Mouse (Mus musculus): ENCODE data around the gene Znrd1. TPM values are rescaled to one million over a fixed set of nuclear protein-coding genes. Genes with fewer than 3 reads are reported as not detected.

Gene Znrd1
- polyA plus RNA-seq (2012; rRNA removed): 10.5 and 15.2 TPM in 2 replicates

GRCm38 (mm10) chr17:36957999-36958743 is at the start of gene Znrd1, which contains the start of gene Znrd1as:
Gene Znrd1 (minus strand): TSS chr17:36958559.
Gene Znrd1as (plus strand): TSS chr17:36958592.

GRCm38 (mm10) chr17:37000863-37001262 is 42.5 kb upstream of the Znrd1 start, which contains the start of gene Zfp57:
Gene Zfp57 (plus strand): TSS chr17:37001163.

GRCm38 (mm10) chr17:36989437-36989836 is 31.1 kb upstream of the Znrd1 start, which contains the start of gene H2-M5:
Gene H2-M5 (minus strand): TSS chr17:36989537.

GRCm38 (mm10) chr17:36981221-36981813 is 23.0 kb upstream of the Znrd1 start, which contains the start of gene 2410137M14Rik:
Gene 2410137M14Rik (minus strand): TSS chr17:36981237.

GRCm38 (mm10) chr17:36950981-36951947 is 7.1 kb downstream of the Znrd1 start, which contains the start of gene Ppp1r11:
Gene Ppp1r11 (minus strand): TSS chr17:36951741.

GRCm38 (mm10) chr17:36942791-36943471 is 15.4 kb downstream of the Znrd1 start, which contains the start of gene Rnf39:
Gene Rnf39 (plus strand): TSS chr17:36942918.

Other genes starting within 250 kb of the Znrd1 start
- gene H2-M10.5, start 185.6 kb downstream of the Znrd1 start, polyA plus RNA-seq (2012; rRNA removed): not detected in 2 replicates
- gene H2-M10.6, start 146.4 kb downstream of the Znrd1 start, polyA plus RNA-seq (2012; rRNA removed): not detected in 2 replicates
- gene Trim26, start 121.4 kb downstream of the Znrd1 start, polyA plus RNA-seq (2012; rRNA removed): 9.8 and 11.9 TPM in 2 replicates
- 0.23 and 0.24 TPM in 2 replicates for gene Trim15, start 91.3 kb downstream of the Znrd1 start, polyA plus RNA-seq (2012; rRNA removed)
- not detected in 2 replicates for gene Trim10, start 89.0 kb downstream of the Znrd1 start, polyA plus RNA-seq (2012; rRNA removed)
- gene Trim40, start 68.4 kb downstream of the Znrd1 start, polyA plus RNA-seq (2012; rRNA removed): 0.14 and 0.38 TPM in 2 replicates
- gene Trim31, start 60.4 kb downstream of the Znrd1 start, polyA plus RNA-seq (2012; rRNA removed): not detected in 2 replicates
- gene Rnf39, start 15.6 kb downstream of the Znrd1 start, polyA plus RNA-seq (2012; rRNA removed): 13.0 and 39.4 TPM in 2 replicates
- 13.9 and 20.2 TPM in 2 replicates for gene Ppp1r11, start 6.8 kb downstream of the Znrd1 start, polyA plus RNA-seq (2012; rRNA removed)
- gene Znrd1as, start within 50 bp of the Znrd1 start, polyA plus RNA-seq (2012; rRNA removed): 0.34 TPM in 1 of 2 replicates, not detected in the other
- not detected in 2 replicates for gene 2410137M14Rik, start 22.7 kb upstream of the Znrd1 start, polyA plus RNA-seq (2012; rRNA removed)
- gene H2-M5, start 31.0 kb upstream of the Znrd1 start, polyA plus RNA-seq (2012; rRNA removed): 0.10 TPM in 1 of 2 replicates, not detected in the other
- gene Zfp57, start 42.6 kb upstream of the Znrd1 start, polyA plus RNA-seq (2012; rRNA removed): 0.31 and 0.65 TPM in 2 replicates
- gene Mog, start 64.8 kb upstream of the Znrd1 start, polyA plus RNA-seq (2012; rRNA removed): not detected in 2 replicates
- gene Gabbr1, start 87.4 kb upstream of the Znrd1 start, polyA plus RNA-seq (2012; rRNA removed): 8.1 and 12.3 TPM in 2 replicates
- not detected in 2 replicates for gene Olfr90, start 129.9 kb upstream of the Znrd1 start, polyA plus RNA-seq (2012; rRNA removed)
- not detected in 2 replicates for gene Olfr91, start 139.7 kb upstream of the Znrd1 start, polyA plus RNA-seq (2012; rRNA removed)
- not detected in 2 replicates for gene Olfr92, start 161.5 kb upstream of the Znrd1 start, polyA plus RNA-seq (2012; rRNA removed)
- gene Olfr93, start 202.9 kb upstream of the Znrd1 start, polyA plus RNA-seq (2012; rRNA removed): not detected in 2 replicates
- not detected in 2 replicates for gene Ubd, start 235.3 kb upstream of the Znrd1 start, polyA plus RNA-seq (2012; rRNA removed)
- not detected in 2 replicates for gene Olfr94, start 242.4 kb upstream of the Znrd1 start, polyA plus RNA-seq (2012; rRNA removed)

All from stomach, adult 2 months (tissue).